Mouse (Mus musculus) megakaryocyte, embryonic 14.5 days (primary cell): Measurements from ENCODE around the gene Lrrc23.

Source experiments
- FLI1 ChIP-seq: IDR thresholded peaks from 2 replicates; pipeline ENCODE4 v1.6.1; 2012; ENCODE audit warnings: low read length, inconsistent platforms, mixed read lengths
- GATA1 ChIP-seq: IDR thresholded peaks from 3 replicates; pipeline ENCODE4 v1.6.1; 2012; ENCODE audit warnings: mixed read lengths, low read length, inconsistent platforms, borderline replicate concordance

GRCm38 (mm10) chr6:124808358-124809012, 29.0 kb upstream of the Lrrc23 start, which contains the start of gene Spsb2:
- TF ChIP-seq GATA1 (no peak), FLI1 (no peak)
